Mouse (Mus musculus) hindlimb bud, embryonic 11.5 days (tissue): ENCODE measurements around the gene Apoh.

Experiments
- DNase-seq: peaks from one replicate; pipeline ENCODE4 v3.0.0-alpha.2; 2012; ENCODE audit warnings: low read depth, low spot score; ENCODE audit errors: extremely low spot score

Apoh gene

DNA sequence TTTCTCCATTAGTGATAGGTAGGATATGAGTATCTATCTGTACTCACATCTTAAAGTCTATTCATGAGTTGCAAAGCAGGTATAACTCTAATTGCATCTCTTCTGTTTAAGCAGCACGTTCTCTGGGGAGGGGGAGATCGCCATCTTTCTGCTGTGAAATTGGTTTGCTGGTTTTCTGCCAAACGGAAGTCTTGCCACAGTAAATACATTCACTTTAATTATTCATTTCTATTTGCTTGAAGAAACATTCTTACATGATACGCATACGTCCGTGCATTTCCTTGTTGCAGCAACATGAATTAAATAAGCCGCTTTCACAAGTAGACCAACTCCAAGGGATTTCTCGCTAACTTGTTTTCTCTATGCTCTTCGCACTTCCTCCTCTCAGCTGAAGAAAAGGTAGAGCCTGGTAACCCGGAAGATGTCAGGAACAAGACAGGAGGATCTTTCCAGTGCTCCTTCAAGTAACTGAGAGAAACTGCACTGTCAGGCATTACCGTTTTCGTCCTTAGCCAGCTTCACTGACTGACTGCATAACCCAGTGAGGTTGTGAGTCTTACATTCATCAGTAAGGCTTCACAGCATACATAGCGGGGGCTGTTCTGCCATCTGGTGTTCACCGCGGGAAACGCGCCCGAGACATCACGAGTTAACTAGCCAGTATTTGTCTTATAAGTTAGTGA is 34.7 kb downstream of the Apoh start:
- peak; percentile 62 for DNase-seq

DNA sequence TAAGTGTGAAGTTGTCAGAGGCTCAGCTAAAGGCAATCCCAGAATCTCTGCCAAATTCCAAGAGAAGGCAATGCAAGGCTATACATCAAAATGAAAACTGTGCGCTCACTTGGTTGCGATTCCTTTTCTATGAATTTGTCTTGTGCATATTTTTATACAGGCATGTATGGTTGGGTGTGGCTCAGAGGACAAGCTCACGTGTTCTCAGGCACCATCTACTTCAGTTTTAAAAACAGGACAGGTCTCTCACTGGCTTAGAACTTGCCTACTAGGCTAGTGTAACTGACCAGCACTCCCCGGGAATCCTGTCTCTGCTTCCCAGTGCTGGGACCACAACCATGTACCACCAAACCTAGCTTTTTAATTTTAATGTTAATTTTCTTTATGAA is 35.2 kb downstream of the Apoh start:
- no peak for DNase-seq

DNA sequence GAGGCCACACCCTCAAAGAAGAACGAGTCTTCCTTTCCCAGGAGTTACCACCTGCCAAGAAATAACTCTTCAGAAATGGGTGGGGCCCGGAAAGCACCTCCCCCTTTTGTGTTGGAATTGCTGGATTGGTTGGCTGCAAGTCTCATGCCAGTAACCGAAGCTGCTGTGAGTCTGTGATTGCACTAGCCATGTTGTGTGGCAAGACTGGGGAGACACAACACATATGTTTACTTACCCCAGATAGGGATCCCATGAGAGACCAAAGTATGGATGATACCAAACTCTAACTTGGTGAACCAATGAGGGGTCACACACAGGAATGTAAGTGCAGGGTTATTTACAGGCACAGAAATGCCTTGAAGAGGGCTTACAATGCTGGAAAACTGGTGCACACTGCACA is 39.5 kb downstream of the Apoh start:
- no peak for DNase-seq

DNA sequence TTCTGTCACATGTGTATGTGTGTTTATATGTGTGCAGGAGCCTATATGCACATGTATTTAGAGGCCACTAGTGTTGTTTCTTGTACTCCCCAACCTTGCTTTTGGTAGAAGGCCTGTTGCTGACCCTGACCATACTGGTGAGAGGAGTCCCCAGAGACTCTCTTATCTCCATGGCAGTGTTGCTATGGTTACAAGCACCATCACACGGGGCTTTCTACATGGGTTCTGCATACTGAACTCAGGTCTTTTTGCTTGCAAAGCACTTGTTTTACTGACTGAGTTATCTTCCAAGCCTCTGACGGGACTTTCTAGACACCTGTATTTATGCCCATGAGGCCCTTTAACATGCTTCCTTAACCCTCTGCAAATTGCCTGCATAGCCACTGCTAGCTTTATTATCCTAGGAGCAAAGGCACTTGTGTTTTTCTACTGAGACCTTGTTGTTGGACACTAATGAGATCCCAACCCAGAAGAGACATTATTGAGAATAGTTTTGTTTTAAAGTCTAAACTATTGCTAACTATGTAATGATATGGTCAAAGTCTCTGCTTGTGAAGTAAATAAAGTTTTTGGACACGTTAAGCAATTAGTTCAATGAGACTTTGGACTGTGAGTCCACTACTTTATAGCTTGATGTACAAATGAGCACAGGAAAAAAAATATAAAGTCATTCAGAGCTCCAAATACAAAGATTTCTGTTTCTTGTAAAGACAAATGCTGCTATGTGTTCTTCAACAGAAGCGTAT is 41.9 kb downstream of the Apoh start:
- DNase-seq = no peak

DNA sequence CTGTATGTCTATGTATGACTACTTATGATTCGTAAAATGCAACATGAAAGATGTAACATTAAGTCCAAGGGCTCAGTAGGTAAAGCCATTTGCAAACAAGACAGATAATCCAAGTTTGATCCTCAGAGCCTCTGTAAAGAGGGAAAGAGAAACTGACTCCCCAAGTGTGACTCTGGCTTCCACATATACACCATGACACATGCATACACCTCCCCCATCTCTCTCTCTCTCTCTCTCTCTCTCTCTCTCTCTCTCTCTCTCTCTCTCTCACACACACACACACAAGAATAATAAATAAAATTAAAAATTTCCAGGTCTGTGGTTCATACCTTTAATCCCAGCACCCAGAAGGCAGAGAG is 42.5 kb downstream of the Apoh start:
- no peak for DNase-seq

DNA sequence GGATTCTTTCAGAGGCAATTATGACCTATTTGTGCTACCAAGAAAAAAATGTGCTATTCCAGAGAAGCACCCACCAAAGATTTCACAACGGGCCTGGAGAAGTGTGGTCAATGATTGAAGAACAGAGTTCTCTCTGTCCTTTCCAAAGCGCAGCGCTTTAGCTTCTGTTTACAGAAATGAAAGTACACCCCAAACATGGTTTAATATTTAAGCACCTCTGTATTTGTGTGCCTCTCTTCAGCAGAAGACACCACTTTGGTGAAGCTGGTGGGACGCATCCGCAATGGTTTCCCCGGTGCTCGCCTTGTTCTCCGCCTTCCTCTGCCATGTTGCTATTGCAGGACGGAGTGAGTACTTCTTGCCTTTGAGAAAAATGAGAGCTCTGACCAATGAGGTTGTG is 51.9 kb downstream of the Apoh start:
- DNase-seq = no peak

DNA sequence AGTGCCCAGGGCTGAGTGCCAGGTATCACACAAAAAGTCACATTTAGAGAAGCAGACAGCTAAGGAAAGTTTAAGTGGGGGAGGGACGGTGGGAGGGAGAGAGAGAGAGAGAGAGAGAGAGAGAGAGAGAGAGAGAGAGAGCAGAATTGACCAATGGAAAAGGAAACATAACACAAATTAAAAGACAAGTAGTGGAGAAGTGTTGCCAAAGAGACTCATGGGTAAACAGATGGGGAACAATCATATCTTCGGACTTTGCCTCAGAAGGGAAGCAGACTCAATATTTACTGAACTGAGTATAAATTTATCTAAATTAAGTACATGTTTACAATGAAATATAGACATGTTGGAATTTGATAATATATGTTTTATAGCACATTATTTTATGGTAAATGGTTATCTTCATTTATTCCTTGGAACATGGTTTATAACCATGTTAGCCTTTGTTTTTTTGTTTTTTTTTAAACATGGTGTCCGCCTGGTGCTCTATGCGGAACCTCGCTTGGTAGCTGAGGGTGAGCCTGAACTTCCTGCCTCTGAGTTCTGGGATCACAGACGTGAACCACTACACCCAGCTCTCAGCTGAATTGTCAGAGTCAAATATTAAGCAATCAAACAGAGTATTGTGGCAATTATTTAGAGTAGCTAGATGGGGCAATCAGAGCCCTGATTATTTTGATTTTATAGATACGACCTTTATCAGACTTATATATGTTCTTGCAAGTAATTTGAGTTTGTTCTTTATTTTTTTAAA is 53.1 kb downstream of the Apoh start:
- no peak for DNase-seq

DNA sequence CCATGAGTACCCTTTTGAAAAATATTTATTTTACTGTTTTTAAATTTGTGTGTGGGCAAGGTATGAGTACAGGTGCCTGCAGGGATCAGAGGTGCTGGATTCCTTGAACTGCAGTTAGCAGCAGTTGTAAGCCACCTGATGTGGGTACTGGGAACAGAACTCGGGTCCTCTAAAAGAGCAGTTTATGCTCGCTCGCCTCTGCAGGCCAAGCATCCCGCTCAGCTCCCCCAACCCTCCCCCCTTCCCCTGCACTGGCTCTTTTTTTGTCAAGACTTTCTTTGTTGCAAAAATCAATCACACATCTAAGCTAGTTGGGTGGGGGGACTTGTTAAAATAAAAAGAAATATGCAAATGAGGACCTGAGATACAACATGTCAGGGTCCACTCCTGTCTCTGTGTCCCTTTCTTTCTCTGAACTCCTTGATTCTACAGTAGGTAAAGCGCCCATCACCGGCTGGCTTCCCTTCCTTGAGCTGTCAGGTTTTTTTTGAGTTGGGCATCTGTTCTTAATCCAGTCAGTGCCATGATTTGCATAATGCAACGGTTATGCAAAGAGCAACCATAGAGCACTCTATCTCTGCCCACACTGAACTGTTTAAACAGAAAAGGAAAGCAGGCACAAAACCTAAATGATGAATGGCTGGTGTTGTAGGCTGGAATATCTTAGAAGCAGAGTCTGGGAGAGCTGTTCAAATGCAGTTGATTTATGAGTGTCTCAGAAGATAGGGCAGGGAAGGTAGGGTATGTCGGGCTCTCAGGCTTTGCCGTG is 66.9 kb downstream of the Apoh start:
- DNase-seq = no peak

DNA sequence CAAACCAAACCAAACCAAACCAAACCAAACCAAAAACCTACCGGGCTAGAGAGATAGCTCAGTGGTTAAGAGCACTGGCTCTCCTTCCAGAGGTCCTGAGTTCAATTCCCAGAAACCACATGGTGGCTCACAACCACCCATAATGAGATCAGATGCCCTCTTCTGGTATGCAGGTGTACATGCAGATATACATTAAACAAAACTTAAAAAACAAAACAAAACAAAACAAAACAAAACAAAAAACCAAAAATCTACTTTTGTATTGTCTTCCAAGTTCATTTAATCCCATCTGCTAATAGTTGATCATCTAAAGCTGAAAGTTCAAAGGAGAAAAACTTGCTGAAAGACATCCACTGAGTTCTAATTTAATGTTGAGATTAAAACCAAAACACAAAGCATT is 73.2 kb downstream of the Apoh start:
- DNase-seq = no peak

DNA sequence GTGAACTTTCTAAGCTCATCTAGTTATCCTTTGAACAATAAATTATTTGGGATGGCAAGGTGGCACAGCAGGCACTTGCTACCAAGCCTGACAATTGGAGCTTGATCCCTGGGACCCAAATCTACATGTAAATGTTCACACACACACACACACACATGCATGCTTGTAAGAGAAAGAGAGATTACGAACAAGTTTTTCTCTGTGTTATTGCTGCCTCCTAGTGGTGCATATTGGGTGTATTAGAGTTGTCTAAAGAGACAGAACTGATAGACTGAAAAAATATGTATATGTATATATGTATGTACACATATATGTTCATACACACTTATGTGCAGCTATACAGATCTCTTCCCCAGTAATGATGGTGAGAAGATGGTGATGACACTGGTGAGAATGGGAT is 75.4 kb downstream of the Apoh start:
- DNase-seq = no peak

DNA sequence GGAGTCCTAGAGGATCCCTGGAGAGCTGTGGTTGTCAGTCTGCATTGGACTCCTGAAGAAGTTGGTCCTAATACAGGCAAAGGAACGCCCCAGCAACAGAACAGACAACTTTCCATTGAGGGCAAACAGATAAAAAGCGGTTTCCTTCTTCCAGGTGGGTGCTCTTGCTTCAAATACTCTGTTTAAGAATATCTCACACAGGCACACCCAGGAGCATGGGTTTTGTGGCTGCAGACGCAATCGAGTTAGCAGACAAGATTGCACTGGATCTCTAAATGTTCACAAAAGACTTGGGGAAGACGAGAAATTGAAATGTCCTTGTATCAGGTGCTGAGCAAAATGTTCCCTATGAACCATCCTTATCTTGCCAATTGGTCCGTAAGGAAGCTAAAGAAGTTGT is 76.1 kb downstream of the Apoh start:
- DNase-seq = no peak

DNA sequence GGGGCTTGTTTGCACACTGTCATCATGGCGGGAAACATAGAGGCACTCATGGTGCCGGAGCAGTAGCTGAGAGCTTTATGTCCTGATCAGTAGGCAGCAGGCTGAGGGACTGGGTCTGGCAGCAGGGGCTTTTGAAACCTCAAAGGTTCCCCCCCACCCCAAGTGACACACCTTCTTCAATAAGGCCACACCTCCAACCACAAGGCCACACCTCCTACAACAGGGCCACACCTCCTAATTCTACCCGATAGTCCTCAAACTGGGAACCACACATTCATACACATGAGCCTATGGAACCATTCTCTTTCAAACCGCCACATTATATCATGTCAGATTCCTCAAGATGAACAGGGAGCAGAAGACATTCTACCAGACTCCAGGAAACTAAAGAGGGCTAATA is 77.6 kb downstream of the Apoh start:
- no peak for DNase-seq

DNA sequence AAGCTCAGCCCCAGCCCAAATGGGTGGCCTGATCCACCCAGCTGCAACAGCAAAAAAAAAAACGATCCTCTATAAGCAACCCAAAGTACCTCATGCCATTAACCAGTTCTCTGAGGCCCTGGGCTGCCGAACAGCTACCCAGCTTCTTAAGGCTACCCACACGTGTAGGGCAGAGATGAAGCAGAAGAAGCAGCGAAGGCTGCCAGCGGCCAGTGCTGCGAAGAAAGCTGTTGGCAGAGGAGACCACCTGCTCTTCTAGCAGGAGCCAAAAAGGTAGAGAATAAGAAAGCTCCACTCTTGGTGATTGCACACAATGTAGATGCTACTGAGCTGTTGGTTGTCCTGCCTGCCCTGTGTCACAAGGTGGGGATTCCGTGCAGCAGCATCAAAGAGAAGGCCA is 80.1 kb downstream of the Apoh start:
- no peak for DNase-seq

DNA sequence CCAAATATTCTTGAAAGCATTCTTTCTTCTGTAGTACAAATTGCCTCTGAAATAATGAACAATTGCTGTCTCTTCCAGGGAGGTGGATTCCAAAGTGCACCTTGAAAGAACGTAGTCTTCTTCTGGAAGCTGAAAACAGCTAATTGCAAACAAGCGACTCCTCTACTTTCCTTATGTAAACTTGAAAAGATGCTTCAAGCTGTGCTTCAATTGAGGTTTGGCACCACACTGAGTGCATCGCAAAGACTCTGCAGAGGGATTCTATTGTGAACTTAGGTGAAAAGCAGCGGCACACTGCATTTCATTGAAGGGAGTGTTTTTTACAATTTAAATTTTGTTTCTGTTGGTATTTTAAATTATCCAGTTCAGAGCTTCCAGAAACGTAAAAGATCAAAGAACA is 81.0 kb downstream of the Apoh start:
- DNase-seq = no peak

DNA sequence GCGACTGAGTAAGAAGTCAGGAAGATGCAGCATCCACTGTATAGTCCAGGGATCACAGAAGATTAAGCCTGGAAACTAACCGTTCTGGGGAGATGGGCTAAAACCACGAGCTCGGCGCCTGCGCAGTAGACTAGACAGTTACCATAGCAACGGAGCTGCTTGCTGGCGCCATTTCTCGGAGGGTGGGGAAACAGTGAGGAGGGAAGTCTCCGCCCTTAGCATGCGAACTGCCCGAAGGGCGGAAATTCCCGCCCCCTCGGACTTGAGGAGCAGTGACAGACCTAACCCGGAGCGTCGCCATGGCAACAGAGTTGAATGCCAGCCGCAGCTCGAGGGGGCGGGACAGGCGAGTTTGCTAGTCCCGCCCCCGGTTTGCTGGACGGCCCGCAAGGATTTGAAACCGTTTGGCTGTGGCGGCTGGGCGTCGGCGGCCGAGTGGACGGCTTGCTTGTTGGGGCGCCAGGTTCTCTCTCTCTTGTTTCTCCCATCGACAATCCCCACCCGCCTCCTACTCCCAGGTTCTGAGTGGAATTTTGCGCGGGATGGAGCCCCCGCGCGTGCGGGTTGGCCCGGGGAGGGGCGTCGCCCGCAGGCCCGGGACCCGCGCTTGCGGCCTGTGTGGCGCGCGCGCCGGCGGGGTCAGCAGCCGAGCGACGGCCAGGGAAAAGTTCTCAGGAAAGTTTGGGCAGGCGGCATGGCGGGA is 81.9 kb downstream of the Apoh start, which contains the start of gene Cep112:
Gene Cep112, plus strand, starts transcription at position 304 of the 703 bp plus-strand sequence.
- peak; percentile 99 for DNase-seq

DNA sequence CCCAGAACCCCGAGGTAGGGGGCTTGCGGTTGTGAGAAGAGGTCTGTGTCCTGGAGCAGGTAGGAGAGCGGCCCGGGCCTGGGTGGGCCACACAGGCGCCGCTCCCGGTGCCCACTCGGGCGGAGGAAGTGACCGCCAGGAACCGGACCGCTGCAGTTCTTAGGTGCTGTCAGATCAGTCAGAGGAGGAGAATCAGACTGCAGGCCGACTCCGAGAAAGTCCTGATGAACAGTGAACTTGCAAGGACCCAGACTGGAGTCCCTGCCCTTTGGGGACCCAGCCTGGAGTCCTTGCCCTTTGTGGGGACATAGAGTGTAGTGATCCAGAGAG is 82.4 kb downstream of the Apoh start:
- DNase-seq = no peak

DNA sequence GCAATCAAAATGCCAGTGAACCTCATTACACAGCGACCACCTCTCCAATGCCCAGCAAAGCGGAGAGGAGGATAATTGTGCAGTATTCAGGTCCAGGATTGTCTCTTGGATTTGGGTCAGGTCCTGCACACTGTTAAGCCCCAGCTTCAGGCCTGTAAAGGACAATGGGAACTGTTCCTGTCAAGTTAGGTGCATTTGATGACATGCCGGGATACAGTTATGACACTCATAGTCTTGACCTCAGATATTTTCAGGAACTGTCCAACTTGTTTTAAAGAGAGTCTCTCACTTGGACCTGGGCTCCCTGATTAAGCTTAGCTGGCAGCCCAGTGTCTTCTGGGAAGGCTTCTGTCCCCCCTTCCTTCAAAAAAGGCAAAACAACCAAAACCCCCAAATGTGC is 82.9 kb downstream of the Apoh start:
- DNase-seq = no peak

DNA sequence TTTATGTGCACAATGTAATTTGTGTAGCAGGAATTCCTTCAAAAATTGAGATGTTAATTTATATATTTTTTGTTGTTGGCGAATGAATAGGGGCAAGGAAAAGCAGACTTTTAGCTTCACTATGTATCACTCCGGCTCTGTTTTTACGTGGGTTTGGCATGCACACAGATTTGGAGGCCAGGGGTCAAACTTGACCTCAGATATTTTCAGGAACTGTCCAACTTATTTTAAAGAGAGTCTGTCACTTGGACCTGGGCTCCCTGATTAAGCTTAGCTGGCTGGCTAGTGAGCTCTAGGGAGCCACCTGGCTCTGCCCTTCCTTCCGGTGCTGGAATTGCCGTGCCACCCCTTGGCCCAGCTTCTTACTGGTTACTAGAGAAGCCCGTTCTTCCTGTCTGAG is 84.0 kb downstream of the Apoh start:
- DNase-seq = no peak

DNA sequence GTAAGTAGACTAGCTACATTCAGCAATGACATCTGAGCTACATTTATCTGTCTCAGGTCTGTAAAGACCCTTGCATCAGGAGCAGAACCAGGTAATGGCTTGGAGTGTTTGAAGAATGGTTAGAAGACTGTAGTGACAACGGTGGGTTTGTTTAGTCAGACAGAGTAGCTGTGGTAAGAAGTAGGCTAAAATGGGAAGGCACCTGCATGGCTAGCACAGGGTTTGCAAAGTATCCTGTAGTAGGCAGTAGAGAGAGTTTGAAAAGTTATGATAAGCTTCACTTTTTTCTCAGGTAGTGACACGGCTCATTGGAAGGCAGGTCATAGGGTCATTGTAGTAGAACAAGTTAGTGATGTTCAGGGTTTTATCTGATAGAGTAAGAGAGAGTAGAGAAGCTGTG is 85.9 kb downstream of the Apoh start:
- DNase-seq = no peak

DNA sequence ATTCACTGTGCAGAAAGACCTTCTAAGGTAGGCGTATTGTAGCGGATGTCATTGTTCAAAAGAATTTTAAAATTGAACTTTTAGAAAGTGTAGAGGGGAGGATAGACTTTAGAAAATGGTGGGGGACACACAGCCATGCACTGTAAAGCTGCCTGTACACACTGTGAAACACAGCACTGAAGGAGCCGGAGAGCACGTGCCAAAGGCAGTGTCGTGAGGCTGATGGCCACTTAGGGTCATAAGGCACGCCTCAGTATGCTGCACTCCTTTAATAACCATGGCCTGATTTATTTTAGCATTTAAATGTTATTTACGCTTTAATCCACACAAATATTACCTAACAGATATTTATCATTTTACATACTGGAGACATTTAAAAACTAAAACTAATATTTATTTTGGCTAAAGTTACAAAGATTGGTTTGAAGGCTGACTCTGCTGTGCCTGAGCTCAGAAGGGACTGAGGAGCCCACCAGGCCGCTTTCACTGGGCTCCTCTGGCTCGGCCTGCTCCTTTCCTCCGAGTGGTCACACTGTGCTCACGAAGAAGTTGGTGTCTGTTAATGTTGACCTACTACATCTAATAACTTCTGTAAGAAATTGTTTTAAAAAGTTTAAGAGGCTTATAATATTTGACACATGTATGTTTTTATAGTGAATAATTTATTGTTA is 100.9 kb downstream of the Apoh start:
- no peak for DNase-seq
